Mouse (Mus musculus) monocyte, adult 5-6 weeks (primary cell): ENCODE results near the gene Taok2. TPM values are rescaled to one million over a fixed set of nuclear protein-coding genes. Genes with fewer than 3 reads are reported as not detected.
A peak's percentile ranks its signal among the peaks of the same experiment; 100 is the strongest.
"Not testable (repeated sequence)": the region's sequence is repeated elsewhere in the genome, so short reads cannot be mapped to it uniquely, and the experiment has no call there.

ENCODE experiments used
- ATAC-seq: fragments of 153-309, 156-312 bp; replicated peaks from 2 replicates; pipeline ENCODE4 v1.8.0; 2017; ENCODE audit warnings: mild to moderate bottlenecking; ENCODE audit not compliant: low TSS enrichment, insufficient number of reproducible peaks, severe bottlenecking, poor library complexity, low FRiP score
- total RNA-seq: library from RNA; stranded (forward); fragments of 200-1000, 200-491, 200-594 nt; gene quantifications from 3 replicates; pipeline ENCODE4 v1.2.3, GENCODE M21; 2017

Gene Taok2
- 37.9 to 49.8 TPM (median 38.3 TPM) in 3 replicates for total RNA-seq

DNA sequence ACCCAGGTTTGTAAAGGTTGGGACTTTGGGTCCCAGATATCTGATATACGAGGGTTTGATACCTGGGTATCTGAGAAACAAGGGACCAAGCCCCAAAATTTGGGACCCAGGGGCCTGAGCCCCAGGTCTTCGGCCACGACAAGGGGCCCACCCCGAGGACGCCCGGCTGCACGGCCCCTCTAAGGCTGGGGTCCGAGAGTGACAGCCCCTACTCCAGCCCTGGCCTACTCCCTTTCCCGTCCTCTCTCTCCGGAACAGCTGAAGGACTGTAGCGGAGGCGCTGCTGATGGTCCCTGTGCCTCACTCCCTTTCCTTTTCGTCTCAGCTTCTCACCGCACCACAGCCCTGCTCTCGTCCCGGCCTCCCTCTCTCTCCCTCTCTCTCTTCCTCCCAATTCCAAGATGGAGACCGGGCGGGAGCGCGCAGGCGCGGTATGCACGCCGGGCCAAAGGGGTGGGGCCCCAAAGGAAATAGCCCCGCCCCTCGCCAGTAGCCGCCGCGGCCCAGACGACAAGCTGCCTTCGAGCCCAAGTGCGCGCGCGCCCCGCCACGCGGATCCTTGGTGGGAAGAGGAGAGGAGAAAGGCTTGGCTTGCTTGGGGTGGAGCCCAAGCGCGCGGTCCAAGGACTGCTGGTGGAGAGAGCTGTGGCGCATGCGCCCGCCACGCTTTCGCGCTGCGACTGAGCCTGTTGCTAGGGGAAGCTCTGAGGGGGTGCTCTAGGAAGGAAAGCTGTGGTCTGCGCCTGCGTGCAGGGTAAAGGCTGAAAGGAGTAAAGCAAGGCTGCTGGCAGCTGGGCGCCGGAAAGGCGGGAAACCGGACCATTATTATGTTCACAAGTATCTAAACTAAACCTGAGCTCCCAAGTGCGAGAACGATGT, at the start of gene Taok2:
Gene Taok2, minus strand, starts transcription at position 418 of the 879 bp plus-strand sequence.
- peak; percentile 94 for ATAC-seq

DNA sequence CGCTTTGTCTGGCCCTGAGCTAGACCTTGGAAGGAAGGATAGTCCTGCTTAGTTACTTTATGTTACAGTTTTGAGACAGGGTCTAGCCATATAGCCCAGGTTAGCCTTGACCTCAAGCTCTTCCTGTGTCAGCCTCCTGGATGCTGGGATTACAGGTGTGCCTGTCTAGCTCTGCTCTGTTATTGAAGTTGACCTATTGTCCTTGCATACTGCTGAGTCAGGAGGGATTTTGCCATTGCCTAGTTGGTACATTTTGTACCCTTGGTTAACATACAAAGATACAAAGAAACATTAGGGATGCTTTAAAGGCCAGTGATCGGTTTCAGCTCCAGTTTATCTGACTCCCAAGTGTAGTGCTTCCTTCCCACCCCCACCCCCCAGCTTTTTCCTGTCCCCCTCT, 48.1 kb upstream of the Taok2 start:
- no peak for ATAC-seq

- ATAC-seq = peak; percentile 59
Observed at GRCm38 (mm10) chr7:126929046-126929445, 44.5 kb upstream of the Taok2 start.

DNA sequence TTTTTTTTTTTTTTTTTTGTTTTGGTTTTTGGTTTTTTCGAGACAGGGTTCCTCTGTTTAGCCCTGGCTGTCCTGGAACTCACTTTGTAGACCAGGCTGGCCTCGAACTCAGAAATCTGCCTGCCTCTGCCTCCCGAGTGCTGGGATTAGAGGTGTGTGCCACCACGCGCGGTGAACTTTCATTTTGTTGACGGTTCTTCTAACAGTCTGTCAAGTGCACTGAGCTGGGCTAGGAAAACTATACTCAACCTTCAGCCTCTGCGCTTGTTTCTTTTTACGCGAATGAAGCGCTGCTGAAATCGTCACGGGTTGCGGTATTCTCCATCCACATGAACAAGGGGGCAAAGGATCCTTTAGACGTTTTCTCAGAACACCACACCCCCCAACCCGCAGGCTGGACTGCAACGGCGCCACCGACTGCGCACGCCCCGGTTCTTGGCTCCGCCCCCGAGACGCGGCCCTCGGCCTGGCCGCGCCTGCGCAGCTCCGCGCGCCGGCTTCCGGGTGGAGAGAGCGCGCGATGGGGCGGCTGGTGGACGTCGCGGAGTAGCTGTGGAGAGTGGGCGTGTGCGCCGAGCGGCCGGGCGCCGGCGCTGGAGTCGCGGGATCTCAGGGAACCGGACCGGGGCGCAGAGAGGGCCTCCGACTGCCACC, 44.0 kb upstream of the Taok2 start, which contains the start of gene Kctd13:
Gene Kctd13, plus strand, starts transcription at position 496 of the 654 bp plus-strand sequence.
- peak; percentile 85 for ATAC-seq

GRCm38 (mm10) chr7:126926299-126926698, 41.8 kb upstream of the Taok2 start:
- no peak for ATAC-seq

- no peak for ATAC-seq
Observed at GRCm38 (mm10) chr7:126923999-126924398, 39.5 kb upstream of the Taok2 start.

DNA sequence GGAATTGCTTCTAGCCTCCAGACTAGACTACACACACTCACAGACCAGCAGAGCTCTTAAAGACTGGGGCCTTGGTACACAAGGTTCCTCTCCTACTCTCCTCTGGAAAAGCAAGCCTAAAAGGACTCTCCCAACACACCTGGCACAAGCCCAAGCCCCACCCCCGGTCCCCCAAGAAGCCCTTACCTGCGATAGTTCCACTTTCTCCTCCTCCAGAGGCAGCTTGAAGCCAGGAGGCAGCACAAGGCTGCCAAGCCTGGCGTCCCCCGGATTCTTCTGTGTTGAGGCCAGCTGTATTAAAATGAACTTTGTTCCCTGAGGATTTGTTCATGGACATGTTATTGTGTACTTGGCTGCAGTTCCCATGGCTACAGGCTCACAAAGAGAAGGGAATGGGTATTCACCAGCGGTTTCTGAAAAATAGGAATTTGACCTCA, 38.1 kb upstream of the Taok2 start, which contains the start of gene Tmem219:
Gene Tmem219, minus strand, starts transcription at position 294 of the 437 bp plus-strand sequence.
- ATAC-seq = no peak

DNA sequence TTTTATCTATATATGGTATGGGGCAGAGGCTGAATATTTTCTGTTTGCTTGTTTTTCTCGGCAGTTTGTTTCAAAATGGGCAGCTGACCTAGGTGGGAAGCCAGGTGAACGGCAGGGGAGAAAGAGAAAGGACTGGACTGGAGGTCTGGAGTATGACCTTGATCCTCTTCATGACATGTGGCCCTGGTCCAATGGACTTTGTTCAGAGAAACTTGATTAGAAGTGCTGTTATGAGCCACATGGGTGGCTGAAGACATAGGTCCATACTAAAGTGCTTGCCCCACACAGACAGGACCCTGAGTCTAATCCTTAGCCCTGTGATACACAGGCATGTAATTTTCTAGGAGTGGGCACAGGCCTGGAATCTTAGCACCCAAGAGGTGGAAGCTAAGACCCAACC, 37.1 kb upstream of the Taok2 start:
- ATAC-seq = no peak

GRCm38 (mm10) chr7:126919973-126920372, 35.5 kb upstream of the Taok2 start:
- ATAC-seq = no peak

DNA sequence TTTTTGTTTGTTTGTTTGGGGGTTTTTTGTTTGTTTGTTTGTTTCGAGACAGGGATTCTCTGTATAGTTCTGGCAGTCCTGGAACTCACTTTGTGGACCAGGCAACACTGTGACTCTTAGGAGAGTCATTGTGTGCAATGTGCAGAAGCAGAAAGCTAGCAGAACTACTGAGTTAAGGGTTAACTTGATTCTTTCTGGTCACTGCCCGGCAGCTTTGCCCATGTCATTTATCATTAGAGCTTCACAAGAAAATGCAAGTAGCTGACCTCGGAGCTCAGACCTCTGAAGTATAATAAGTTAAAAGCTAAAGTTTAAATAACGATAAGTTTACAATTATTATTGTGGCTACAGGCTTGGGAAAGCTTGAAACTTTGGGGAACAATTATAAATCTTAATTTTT, 33.9 kb upstream of the Taok2 start:
- not testable (repeated sequence) for ATAC-seq

GRCm38 (mm10) chr7:126914844-126915243, 30.3 kb upstream of the Taok2 start:
- ATAC-seq = no peak

GRCm38 (mm10) chr7:126905590-126905989, 21.1 kb upstream of the Taok2 start:
- ATAC-seq = no peak

DNA sequence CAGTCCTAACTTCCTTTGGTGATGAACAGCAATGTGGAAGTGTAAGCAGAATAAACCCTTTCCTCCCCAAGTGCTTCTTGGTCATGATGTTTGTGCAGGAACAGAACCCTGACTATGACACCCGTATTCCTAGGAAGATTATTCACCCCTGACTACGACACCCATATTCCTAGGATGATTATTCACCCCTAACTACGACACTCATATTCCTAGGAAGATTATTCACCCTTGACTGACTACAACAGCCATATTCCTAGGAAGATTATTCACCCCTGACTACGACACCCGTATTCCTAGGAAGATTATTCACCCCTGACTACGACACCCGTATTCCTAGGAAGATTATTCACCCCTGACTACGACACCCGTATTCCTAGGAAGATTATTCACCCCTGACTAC, 15.3 kb upstream of the Taok2 start:
- not testable (repeated sequence) for ATAC-seq

GRCm38 (mm10) chr7:126898102-126898990, 13.8 kb upstream of the Taok2 start:
- ATAC-seq = peak; percentile 91

DNA sequence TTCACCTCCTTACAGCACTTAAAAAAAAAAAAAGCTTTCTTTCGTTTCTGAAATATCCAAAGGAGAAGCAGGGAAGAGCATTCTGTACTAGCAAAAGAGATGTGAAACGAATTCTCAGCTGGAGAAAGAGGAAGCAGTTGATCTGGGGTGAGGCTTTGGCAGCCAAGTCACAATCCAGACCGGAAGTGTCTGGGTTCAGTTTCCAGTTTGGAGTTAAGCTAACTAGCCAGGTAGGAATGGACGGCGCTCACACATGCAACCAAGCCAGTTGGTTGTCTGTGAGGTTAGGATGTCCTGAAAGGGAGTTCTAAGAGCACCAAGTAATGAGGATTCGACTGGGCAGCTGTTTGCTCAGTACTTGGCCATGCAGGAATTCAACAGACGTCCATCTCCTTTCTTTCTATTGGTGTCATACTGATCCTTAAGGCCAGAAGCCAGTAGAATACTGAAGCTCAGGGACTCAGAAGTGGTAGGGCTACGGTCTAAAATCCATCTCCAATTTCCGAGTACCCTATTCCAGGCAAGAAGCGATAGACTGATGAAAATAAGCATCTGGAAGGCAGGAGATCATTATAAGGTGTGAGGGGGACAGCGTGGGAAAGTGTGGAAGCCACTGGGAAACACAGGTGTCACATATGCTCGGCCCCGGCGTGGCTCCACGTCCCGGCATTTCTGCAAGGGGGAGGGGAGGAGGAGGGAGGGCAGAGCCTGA, 13.0 kb upstream of the Taok2 start:
- peak; percentile 83 for ATAC-seq

GRCm38 (mm10) chr7:126896912-126897311, 12.4 kb upstream of the Taok2 start:
- no peak for ATAC-seq

DNA sequence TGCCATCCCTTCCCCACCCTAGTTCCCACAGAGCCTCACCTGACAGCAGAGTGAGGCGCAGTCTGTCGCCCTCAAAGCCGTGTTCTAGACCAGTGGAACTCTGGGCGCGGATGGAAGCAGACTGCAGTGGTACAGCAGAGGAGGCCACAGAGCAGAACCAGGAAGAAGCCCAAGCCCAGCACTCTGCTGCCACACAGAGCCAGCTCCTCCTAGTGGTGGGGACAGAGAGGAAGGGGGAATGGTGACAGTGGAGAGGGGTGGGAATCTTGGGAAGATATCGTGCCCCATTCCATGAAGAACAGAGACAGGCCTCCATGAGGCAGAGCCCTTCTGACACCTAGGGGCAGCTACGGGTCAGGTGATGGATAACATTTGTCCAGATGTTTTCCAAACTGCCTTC, 4.3 kb upstream of the Taok2 start:
- no peak for ATAC-seq

GRCm38 (mm10) chr7:126887281-126887680, 2.8 kb upstream of the Taok2 start:
- ATAC-seq = no peak
